Comparison of ENCODE assay signal across 28 mouse cellular contexts in genomic region chr8:65280390-65280789, GRCm38 (mm10).
"Had no signal": no experiment of that assay in that cellular context is flagged by ENCODE, and none has a peak within 500 bp of the region (broad histone marks: within the 10 kb centered on the region; RNA-seq: fewer than 3 reads in every experiment).

No protein-coding gene starts in this region.

- H3K4me3 ChIP-seq: embryonic facial prominence, embryonic 10.5 days; embryonic facial prominence, embryonic 12.5 days; embryonic facial prominence, embryonic 13.5 days; embryonic facial prominence, embryonic 15.5 days; erythroblast, embryonic 14.5 days; forebrain, embryonic 10.5 days; forebrain, embryonic 12.5 days; forebrain, embryonic 13.5 days; forebrain, embryonic 15.5 days; gastrocnemius, adult 2 months had no signal

- H3K4me2 ChIP-seq: embryonic facial prominence, embryonic 12.5 days; embryonic facial prominence, embryonic 13.5 days; embryonic facial prominence, embryonic 15.5 days; forebrain, embryonic 12.5 days; forebrain, embryonic 13.5 days; forebrain, embryonic 15.5 days had no signal

- DNase-seq: cerebellum, adult 2 months; cerebellum, adult 8-10 months; cerebellum, adult 9-10 months; cerebellum, adult 9-11 months; cerebellum, postnatal 10 days; cerebellum, postnatal 14 days; cerebellum, postnatal 25 days; cerebellum, postnatal 36 days; embryo, embryonic 11 days; forebrain, postnatal 0 days; gastrocnemius, adult 2 months; gastrocnemius, postnatal 10 days; gastrocnemius, postnatal 14 days; gastrocnemius, postnatal 25 days; gastrocnemius, postnatal 36 days; heart, adult 11 months; heart, adult 18-20 months had no signal

- H3K9ac ChIP-seq: embryonic facial prominence, embryonic 12.5 days; embryonic facial prominence, embryonic 13.5 days; embryonic facial prominence, embryonic 15.5 days; forebrain, embryonic 12.5 days; forebrain, embryonic 13.5 days; forebrain, embryonic 15.5 days; forebrain, postnatal 0 days had no signal

- H3K27me3 ChIP-seq: embryonic facial prominence, embryonic 12.5 days; embryonic facial prominence, embryonic 13.5 days; embryonic facial prominence, embryonic 15.5 days; forebrain, embryonic 12.5 days; forebrain, embryonic 13.5 days; forebrain, embryonic 15.5 days had no signal

- ATAC-seq: forebrain, embryonic 13.5 days; forebrain, embryonic 14.5 days; forebrain, embryonic 15.5 days; forebrain, embryonic 16.5 days; forebrain, postnatal 0 days had no signal

- H3K9me3 ChIP-seq: embryonic facial prominence, embryonic 10.5 days; embryonic facial prominence, embryonic 12.5 days; embryonic facial prominence, embryonic 13.5 days; embryonic facial prominence, embryonic 15.5 days; forebrain, embryonic 10.5 days; forebrain, embryonic 12.5 days; forebrain, embryonic 13.5 days; forebrain, embryonic 15.5 days had no signal

- H3K4me1 ChIP-seq: embryonic facial prominence, embryonic 10.5 days; embryonic facial prominence, embryonic 12.5 days; embryonic facial prominence, embryonic 13.5 days; embryonic facial prominence, embryonic 15.5 days; forebrain, embryonic 10.5 days; forebrain, embryonic 12.5 days; forebrain, embryonic 13.5 days; forebrain, embryonic 15.5 days had no signal

- H3K27ac ChIP-seq: embryonic facial prominence, embryonic 10.5 days; embryonic facial prominence, embryonic 12.5 days; embryonic facial prominence, embryonic 13.5 days; embryonic facial prominence, embryonic 15.5 days; forebrain, embryonic 10.5 days; forebrain, embryonic 12.5 days; forebrain, embryonic 13.5 days; forebrain, embryonic 15.5 days; gastrocnemius, adult 2 months had no signal

- H3K36me3 ChIP-seq: embryonic facial prominence, embryonic 10.5 days; embryonic facial prominence, embryonic 12.5 days; embryonic facial prominence, embryonic 13.5 days; embryonic facial prominence, embryonic 15.5 days; forebrain, embryonic 10.5 days; forebrain, embryonic 12.5 days; forebrain, embryonic 15.5 days had no signal
